Mouse (Mus musculus) forelimb bud, embryonic 11.5 days (tissue): ENCODE data around the gene Scn3b.

ENCODE experiments used
- DNase-seq: peaks from one replicate; pipeline ENCODE4 v3.0.0-alpha.2; 2012; ENCODE audit warnings: low read depth, low spot score

Gene Scn3b

DNA sequence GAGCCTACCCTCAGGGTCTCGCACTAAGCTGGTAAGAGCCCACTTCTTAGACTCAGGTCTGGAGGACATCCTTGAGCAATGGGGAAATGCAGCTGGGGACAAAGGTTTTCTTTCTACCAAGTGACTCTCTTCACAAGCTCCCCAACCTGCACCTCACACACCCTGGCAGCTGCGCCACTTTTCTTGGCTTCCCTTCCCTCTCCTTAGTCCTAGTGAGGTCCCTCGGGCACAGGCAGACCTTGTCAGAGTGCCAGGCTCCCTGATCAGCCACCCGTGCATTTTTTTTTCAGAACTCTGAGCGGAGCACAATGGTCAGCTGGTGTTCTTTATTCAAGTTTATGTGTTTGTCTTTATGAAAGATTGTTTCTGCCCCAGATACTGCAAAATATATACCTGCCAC, 67.7 kb downstream of the Scn3b start:
- DNase-seq = no peak

- no peak for DNase-seq
Observed at GRCm38 (mm10) chr9:40337131-40337820, 68.3 kb downstream of the Scn3b start.

DNA sequence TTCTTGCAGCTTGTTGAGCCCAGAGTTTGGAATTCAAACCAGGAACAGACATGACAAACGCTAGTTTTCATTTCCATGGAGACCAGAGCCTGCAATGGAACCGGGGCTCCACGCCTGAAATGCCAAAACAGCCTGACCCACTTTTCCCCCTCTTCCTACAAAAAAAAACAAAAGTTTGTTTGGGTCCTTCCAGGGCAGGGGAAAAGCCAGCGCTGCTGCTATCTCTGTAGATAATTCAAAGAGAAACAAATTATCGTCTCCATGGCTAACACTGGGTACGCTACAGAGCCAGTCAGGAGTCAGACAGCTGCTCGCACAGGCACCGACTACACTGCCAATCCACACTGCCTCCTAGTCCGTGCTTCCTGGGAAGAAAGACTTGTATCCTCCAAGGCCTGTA, 70.6 kb downstream of the Scn3b start:
- DNase-seq = no peak
